Mouse (Mus musculus): ENCODE results near the gene Rnd1. TPM values are rescaled to one million over a fixed set of nuclear protein-coding genes. Genes with fewer than 3 reads are reported as not detected.

Rnd1 gene
- total RNA-seq (2021), result 1.5 TPM in 2 replicates
- long read RNA-seq, transcript Rnd1-201 (5 exons, 2,203 nt), result major isoform, 10 of 11 reads
- long read RNA-seq, partial matches to known transcripts, result 0 of 11 reads
- long read RNA-seq, other reads (novel, unspliced or antisense), result 1 of 11 reads

DNA sequence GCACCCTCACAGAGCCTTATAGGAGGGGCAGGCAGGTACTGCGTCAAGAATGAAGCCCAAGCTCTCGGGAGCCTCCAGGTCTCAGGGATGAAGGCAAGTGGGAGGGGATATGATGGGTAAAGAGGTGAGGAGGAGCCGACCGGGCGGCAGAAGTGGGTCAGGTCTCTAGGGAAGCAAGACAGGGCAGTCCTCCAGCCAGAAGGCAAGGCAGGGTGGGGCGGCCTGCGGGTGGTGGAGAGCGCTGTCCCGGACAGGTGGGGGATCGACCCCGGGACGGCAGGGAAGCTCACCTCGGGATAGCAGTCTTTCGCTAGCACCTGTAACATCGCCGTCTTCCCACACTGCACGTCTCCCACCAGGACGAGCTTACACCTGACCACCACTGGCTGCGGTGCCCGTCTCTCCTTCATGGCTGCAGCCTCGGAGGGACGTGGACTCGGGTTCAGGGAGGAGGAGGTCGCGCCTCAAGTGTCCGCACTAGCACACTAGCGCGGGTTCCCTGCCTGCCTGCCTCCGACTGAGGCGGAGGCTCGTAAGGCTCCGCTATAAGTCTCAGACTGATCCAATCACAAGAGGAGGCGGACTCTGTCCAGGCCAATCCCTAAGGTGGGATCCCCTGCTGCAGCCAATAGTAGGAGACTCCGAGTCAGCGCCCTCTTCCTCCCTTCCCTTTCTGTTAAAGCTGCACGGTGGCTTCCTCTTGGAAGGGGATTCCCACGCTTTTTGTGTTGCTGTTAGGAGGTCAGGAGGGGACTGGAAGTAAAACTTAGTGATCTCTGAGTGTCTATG lies at the start of gene Rnd1:
Rnd1 (minus strand) TSS at position 522 of the 789 bp plus-strand sequence.
- DNase-seq, result peak; percentile 81

GRCm38 (mm10) chr15:98726746-98727145 lies 49.5 kb upstream of the Rnd1 start:
- DNase-seq, result no peak

DNA sequence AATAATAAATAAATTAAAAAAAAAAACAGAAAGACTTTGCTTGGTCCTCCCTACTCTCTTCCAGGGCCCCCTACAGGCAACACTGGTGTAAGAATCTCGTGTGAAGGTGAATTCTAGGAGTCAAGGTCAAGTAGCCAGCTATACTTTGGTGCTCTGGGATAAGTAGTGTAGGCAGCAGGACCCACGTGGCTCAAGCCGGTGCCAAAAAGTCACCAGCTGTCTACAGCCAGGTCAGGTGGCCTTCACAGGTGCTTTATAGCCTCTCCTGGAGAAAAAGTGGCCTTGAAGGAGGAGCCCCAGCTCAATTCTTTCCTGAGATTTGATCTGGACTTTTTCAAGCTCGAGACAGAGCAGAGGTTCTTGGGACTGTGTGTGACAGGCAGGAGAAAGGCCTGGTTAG lies 48.8 kb upstream of the Rnd1 start:
- no peak for DNase-seq

- DNase-seq, result no peak
Observed at GRCm38 (mm10) chr15:98724441-98724840, 47.2 kb upstream of the Rnd1 start.

GRCm38 (mm10) chr15:98722854-98723253 lies 45.6 kb upstream of the Rnd1 start:
- DNase-seq, result no peak

DNA sequence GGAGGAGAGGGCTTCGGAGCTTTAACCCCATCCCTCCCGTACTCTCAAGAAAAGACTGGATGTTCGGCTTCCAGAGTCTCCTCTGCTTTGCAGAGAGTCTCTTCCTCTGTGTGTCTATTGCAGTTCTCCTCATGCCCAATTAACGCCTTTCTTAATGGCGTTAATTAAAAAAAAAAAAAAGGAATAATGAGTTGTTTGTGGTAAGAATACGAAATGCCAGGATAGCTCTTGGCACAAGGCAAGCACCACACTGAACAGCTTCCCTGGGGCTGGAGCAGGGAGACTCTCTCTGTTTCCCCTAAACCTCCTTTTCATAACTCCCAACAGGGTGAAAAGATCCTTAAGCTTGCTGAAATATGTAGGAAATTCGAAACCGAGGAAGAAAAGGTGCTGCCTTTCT lies 44.9 kb upstream of the Rnd1 start:
- no peak for DNase-seq

- no peak for DNase-seq
Observed at GRCm38 (mm10) chr15:98717301-98717700, 40.0 kb upstream of the Rnd1 start.

DNA sequence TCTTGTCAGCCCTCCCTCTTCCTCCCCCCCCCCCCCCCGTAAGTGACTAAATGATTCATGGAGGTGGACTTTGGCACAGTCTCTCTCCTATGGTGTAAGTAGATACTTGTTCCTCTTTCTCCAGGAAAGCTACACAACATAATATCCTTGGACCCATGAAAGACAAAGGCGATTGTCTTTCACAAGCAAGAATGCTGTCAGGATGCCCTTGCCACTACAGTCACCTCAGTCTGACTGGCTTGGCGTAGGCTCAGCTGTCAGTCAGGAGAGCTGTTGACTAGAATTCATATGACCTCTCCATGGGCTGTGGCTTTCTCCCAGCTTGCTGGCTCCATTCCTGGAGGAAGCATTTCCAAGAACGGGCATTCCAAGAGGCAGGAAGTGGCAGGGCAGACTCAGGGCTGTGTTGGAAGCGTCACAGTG lies 37.0 kb upstream of the Rnd1 start:
- no peak for DNase-seq

DNA sequence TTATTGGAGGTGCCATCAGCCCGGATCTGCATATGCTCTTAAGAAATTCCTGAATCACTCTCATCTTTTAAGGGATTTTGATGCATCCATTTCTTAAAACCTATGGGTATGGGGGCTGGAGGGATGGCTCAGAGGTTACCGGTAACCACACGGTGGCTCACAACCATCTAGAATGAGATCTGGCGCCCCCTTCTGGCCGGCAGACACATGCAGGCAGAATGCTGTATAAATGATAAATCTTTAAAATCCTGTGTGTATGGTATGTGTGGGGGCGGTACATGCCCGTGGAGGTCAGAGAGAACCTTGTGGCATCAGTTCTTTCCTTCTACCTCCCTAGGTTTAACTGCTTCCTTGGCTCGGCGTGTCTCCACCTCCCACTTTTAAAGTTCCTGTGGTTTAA lies 33.2 kb upstream of the Rnd1 start:
- peak; percentile 77 for DNase-seq

DNA sequence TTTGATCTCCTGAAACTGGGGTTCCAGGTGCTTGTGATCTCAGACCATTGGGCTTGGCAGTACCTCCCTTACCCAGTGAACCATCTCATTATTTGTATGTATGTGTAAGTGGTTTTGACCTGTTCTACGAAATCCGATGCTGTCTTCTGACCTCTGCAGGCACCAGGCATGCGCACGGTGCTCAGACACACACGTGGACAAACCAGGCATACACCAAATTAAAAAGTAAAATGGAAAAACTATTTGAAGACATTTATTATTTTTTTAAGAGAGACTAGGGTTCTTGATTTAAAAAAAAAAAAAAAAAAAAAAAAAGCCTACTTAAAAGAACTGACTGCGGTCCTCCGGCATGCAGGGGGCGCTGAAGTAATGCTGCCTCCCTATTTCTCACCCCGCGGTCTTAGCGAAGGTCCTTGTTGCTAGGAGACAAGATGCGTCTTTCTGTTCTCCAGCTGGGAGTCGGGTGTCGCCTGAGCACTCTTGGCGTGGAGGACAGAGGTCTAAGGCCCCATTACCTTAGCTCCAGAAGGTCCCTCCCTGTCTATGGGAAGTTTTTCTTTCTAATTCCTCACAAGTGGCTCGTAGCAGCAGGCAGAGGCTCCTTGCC lies 30.6 kb upstream of the Rnd1 start, which contains the start of gene Ccdc65:
Ccdc65 (plus strand) TSS at position 442 of the 607 bp plus-strand sequence.
- DNase-seq, result peak; percentile 80

DNA sequence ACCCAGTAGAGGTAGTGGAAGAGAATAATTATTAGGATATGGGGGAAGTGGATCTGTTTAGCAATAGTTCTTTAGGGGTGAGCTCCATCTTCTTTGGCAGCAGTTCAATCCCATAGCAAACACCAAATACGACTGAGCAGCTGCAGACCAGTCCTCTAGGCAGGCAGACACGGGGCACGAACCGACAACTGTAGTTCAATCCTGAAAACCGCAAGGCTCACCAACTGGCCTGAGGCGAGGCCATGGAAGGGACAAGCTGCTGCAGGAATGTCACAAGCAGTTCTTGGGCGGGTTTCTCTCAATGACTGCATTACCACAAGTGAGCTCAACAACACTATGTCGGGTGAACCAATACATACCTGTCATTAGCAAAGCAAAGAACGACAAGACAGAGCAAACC lies 27.1 kb upstream of the Rnd1 start:
- DNase-seq, result no peak

GRCm38 (mm10) chr15:98699190-98700105 lies 22.2 kb upstream of the Rnd1 start:
- DNase-seq, result peak; percentile 93

- no peak for DNase-seq
Observed at GRCm38 (mm10) chr15:98696216-98696615, 19.0 kb upstream of the Rnd1 start.

DNA sequence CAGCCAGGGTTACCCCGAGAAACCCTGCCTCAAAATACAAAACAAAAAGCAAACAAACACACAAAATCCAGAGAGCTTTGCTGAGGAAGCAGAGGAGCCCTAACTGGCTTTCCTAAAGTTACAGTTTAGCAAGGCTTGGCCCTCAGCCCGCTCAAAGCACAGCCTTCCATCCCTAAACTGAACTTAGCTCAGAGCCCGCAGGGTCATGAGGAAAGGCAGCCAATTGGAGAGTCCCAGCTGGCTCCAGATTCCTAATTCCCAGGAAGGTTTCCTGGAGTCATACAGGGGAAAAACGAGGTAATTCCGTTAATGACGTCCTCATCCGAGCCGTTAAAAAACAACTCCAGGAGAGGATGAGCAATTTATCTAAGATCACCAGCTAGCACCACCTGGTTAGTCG lies 18.5 kb upstream of the Rnd1 start:
- DNase-seq, result no peak

- DNase-seq, result no peak
Observed at GRCm38 (mm10) chr15:98692171-98692715, 15.0 kb upstream of the Rnd1 start.

DNA sequence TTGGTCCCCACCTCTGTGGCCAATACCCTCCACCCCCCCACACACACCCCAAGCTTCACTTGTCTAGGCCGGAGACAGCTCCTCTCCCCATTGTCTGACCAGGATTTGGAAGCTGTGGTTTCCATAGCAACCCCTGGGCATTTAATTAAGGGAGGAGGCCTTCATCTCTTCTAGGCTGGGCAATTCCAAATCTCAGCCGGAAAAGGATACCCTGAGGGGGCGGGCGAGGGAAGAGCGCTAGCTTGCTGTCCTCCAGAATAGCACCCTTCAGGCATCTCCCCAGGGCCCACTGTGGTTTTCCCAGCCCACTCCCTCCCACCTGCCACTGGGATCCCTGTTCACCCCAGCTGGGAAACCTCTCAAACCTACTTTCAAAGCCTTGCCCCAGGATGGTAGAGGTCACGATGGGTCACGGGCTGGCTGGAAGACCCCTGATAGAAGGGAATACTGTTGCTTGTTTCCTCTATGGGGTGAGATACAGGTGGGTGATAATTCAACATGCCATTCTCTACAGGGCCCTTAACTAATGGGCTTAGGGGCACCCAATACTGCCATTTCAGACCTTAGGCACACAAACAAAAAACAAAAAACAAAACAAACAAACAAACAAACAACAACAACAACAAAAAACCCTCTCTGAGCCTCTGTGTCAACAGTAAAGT lies 14.4 kb upstream of the Rnd1 start:
- no peak for DNase-seq

DNA sequence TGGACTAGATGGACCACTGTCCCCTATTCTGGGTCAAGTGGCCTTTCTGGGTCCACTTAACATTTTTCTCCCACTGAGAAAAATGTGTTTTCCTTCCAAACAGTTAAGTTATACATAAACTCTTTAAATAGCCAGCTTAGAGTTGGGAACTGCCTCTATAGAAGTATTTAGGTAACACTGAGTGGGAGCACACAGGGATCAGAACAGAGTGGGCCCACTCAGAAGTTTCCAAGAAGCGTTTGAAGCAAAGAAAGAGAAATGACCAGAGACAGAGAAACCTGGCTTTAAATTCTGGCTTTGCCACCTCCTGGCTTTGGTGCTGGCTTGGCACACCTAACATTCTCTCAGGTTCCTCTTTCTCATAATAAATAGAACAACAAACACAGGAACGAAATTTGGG lies 12.4 kb upstream of the Rnd1 start:
- DNase-seq, result no peak

GRCm38 (mm10) chr15:98685926-98686325 lies 8.7 kb upstream of the Rnd1 start:
- no peak for DNase-seq

DNA sequence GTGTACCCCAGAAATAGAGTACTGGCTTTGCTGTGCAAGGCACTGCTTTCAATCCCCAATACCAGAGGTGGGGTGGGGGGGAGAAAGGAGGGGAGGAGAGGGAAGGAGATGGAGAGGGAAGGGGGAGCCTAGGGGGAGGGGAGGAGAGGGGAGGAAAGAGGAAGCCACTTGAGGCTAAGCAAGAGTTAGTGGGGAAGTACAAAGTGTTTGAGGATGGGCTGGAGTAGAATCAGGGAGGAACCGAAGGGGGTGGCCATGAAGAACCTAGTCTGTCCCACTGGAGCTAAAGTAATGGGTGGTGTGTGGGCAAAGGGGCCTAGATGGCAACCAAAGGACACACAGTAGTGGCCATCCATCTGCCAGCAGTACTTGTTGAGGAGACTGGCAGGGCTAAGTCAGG lies 6.5 kb upstream of the Rnd1 start:
- no peak for DNase-seq

DNA sequence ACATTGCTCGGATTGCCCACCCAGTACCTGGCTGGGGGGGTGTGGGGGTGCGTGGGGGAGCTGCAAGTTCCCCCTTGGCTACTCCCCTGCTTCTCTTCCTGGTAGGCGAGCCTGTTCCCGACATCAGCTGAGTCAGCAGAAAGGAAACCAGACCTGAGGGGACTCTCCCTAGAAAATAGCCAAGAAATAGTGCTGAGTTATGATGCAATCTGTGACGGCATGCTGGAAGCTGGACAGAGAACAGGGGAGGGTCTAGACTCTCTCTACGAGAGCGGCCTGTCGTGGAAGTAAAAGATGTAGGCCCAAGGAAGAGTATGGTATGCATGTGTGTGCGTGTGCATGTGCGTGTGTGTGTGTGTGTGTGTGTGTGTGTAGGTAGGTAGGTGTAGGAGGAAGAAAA lies 5.9 kb upstream of the Rnd1 start:
- no peak for DNase-seq

DNA sequence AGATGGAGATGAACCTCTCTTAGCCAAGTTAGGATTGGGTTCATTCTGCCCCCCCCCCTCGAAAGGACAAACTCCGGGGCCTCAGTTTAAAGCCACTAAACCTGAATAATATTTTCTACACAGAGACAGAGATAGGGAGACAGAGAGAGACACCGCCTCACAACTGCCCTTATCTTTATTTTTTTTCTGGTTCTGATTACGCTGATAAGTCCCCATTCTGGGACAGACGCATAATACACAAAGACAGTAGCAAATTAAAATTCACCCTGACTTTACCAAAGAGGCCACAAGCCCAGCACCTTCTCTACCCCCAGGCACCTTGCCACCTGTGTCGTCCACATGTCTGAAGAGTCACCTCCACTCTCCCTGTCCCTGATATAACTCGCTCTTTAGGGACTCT lies 4.4 kb upstream of the Rnd1 start:
- no peak for DNase-seq

GRCm38 (mm10) chr15:98680660-98681059 lies 3.4 kb upstream of the Rnd1 start:
- DNase-seq, result no peak

Data from adrenal gland, postnatal 25 days (tissue).